Mouse (Mus musculus): Measurements from ENCODE around the gene Slc25a11.

The Slc25a11 gene

GRCm38 (mm10) chr11:70646691-70647650 lies at the start of gene Slc25a11, which contains the start of gene Rnf167:
Slc25a11 (minus strand) TSS chr11:70647479.
Rnf167 (plus strand) TSS chr11:70647235.
- peak; percentile 90 for DNase-seq (ENCODE audit: extremely low read depth, low read depth, low spot score)

DNA sequence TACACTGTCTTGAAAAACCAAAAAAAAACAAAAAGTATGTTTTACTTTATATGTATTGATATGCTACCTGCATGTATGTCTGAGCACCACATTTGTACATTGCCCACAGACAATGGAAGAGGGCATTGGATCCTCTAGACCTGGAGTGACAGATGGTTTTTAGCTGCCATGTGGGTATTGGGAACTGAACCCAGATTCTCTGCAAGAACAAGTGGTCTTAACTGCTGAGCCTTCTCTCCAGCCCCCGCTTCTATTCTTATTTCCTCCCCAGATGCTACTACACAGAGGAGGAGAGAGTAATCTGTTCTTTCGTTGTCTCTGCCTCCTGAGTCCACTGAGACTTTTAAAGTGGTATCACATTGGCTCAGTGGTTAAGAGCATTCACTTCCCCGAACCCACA lies 46.2 kb upstream of the Slc25a11 start:
- DNase-seq (ENCODE audit: extremely low read depth, low read depth, low spot score): no peak

DNA sequence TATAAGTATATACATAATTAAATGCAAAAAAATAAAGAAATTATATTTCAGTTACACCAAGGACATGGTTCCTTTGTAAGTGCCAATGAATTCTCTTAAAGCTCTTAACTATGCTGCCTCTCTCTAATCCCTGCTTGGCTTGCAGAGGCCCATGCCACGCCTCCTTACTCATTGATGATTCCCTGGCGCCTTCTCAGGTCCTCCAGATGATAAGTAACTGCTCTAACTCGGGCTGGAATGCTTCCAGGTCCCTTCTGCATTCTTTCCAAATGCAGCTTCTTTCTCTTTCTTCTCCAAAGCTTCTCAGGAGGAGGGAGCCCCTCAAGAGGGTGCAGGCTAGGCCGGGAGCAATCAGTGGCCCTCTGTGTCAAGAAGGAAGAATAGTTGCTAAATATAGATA lies 42.3 kb upstream of the Slc25a11 start:
- no peak for DNase-seq (ENCODE audit: extremely low read depth, low read depth, low spot score)

- DNase-seq (ENCODE audit: extremely low read depth, low read depth, low spot score): no peak
Observed at GRCm38 (mm10) chr11:70688372-70688771, 41.1 kb upstream of the Slc25a11 start.

DNA sequence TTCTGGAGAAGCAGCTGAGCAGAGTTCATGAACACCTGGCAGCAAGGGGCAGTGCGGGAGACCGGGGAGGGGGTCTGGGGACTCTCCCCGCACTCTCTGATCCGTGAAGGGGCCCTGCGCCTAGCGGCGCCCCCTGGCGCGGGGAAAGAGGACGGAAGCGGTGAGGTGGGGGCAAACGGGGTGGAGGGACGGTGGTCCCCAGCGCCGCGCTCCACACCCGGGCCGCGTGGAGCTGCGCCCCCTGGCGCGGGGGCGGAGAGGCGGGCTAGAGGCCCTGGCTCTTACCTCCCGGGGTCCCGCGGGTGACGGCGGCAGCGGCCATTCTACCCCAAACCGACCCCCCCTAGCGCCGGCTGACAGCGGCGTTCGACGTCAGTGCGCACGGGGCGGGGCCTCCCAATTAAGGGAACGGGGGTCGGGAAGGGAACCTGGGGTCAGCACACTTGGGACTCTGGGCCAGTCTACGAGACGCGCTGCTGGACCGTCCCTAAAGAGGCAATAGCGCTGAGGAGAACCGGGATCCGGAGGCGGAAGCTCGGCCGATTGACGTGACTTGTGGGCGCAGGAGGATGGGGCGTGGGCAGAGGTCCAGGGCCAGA lies 40.4 kb upstream of the Slc25a11 start, which contains the start of gene Camta2:
Gene Camta2 (minus strand): TSS at position 505 of the 599 bp plus-strand sequence.
- no peak for DNase-seq (ENCODE audit: extremely low read depth, low read depth, low spot score)

- no peak for DNase-seq (ENCODE audit: extremely low read depth, low read depth, low spot score)
Observed at GRCm38 (mm10) chr11:70686901-70687566, 39.8 kb upstream of the Slc25a11 start.

DNA sequence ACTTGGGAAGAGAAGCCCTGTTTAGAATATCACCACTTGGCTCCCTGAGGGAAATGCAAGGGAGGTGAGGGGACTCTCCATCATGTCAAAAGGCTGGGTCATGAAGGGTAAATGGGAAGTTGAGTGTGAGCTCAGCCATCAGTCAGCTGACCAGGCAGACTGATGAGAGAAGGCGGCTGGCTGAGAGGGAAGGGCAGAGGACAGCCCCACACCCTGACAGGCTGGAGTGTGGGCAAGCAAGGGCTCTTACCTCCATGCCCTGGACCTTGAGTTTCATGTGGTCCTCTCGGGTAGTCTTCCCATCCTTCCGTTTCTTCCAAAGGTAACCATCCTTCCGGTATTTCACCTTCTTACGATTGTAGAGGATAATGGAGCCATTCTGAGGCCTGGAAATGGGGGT lies 36.4 kb upstream of the Slc25a11 start:
- no peak for DNase-seq (ENCODE audit: extremely low read depth, low read depth, low spot score)

DNA sequence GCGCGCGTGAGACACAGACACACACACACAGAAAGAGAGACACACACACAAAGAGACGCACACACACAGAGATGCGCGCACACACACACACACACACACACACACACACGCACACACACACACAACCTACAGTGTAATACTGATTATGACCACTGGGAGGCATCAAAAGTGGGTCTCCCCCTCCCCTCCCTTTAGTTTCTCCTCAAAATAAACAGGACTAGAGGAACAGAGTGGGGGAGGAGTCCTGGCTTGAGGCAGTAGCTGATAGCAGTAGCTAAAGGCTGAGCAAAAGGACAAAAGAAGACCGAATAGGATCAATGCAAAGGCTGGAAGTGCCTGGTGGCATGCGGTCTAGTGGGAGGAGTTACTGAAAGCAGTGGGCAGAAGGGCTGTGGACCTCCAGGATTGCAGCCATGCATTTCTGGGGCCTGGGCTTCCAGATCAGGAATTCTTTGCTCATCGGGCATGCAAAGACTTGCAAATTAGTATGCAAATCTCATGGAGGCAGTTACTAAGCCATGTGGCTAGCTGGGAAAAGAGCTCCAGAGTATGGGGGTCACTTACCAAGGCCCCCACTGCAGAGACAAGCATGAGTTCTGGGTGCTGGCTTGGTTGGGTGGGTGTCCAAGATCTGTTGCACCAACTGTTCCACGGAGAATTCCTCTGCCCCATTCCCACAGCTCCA lies 34.8 kb upstream of the Slc25a11 start:
- DNase-seq (ENCODE audit: extremely low read depth, low read depth, low spot score): no peak

DNA sequence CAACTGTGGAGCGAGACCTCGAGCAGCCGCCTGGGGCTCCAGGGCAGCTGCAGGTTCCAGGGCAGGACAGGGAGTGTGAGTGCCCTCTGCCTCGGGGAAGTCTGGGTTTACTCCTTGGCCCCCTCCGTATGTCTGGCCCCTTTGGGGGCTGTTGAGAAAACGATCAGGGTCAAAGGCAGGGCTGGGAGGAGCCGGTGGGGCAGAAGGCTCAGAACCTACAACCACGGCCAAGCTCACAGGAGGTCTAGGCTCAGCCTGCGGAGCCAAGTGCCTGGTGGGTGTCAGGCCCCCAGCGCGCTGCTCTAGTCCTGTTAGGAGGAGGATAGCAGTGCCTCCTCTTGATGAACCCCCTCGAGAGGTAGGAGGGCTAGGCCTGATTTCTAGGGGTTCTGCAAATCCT lies 33.9 kb upstream of the Slc25a11 start:
- no peak for DNase-seq (ENCODE audit: extremely low read depth, low read depth, low spot score)

GRCm38 (mm10) chr11:70679894-70680293 lies 32.6 kb upstream of the Slc25a11 start:
- DNase-seq (ENCODE audit: extremely low read depth, low read depth, low spot score): no peak

GRCm38 (mm10) chr11:70679361-70679760 lies 32.1 kb upstream of the Slc25a11 start:
- no peak for DNase-seq (ENCODE audit: extremely low read depth, low read depth, low spot score)

- DNase-seq (ENCODE audit: extremely low read depth, low read depth, low spot score): no peak
Observed at GRCm38 (mm10) chr11:70678576-70678975, 31.3 kb upstream of the Slc25a11 start.

DNA sequence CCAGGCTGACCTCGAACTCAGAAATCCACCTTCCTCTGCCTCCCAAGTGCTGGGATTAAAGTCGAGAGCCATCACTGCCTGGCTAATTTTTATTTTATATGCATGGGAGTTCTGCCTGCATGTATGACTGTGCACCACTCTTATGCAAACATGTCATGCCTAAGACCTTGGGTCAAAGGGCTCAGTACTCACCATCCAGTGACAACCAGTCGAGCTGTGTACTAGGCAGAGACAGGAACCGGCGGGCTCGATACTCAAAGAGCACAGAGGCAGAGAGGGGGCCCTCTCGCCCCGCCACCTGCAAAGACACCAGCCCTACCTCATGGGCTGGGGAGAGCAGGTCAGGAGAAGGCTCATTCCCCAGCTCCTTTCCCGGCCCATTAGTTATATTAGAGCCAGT lies 30.8 kb upstream of the Slc25a11 start:
- no peak for DNase-seq (ENCODE audit: extremely low read depth, low read depth, low spot score)

DNA sequence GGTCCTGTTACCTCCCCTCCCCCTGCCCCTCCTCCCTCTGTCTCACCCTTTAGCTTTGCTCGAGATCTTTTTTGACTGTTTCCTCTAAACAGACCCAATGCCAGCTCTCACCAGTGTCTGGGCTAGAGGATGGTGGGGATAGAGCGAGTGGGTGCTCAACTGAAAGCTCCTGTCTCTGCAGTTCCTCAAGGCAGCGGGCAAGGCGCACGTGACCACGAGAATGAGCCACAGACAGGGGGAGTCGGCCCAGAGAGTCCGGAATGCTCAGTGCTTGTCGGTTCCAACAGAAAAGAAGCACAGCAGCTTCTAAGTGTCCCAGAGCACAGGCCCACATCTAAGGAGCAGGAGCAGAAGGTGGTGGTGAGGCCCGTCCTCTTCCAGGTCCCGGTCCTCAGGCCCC lies 27.2 kb upstream of the Slc25a11 start:
- DNase-seq (ENCODE audit: extremely low read depth, low read depth, low spot score): no peak

DNA sequence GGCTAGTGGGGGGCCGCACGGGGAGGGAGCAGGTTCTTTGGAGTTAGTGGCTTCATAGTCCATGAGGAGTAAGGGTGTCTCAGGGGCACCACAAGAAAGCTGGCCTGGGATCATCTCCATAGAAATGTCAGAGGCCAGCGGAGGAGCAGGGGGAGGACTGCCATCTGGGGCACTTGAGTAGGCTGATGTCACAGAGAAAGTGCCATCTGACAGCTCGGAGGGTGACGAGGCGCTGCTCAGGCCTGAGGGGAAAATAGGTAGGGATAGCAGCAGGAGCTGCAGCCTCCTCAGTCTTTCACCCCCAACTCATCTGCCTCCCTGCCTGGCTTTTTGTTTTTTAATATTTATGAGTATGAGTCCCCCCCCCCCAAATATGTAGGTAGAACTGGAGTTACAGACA lies 26.7 kb upstream of the Slc25a11 start:
- no peak for DNase-seq (ENCODE audit: extremely low read depth, low read depth, low spot score)

DNA sequence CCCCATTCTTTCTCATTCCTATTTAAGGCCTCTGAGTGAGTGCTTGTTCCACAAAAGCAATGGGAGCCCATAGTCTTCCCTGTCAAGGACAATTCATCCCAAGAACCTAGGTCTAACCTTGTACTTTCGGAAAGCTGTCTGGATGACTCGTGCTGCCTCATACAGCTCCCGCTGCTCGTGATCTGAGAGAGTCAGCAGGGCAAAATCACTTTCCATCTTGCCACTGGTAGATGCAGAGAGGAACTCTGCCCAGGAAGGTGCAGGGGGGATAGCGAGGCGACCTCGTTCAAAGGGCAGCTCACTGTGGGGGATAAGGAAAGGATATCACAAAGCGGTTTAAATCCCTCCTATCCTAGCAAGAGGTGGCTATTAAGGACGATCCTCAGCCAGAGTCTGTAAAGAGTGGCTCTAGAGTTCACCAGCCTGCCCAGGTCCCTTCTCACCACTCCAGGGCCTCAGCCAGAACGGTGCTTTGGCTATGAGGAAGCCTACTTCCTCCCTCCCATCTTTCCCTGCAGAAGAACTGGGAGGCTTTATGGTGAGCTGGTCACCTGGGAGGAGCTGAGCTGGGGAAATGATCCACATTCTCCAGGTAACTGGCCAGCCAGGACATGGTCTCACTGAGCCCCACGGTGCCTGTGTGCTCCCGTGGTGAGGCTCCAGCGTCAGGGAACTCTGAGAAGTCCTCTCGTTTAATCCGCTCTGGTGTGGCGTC lies 24.2 kb upstream of the Slc25a11 start:
- no peak for DNase-seq (ENCODE audit: extremely low read depth, low read depth, low spot score)

GRCm38 (mm10) chr11:70670483-70670882 lies 23.2 kb upstream of the Slc25a11 start:
- DNase-seq (ENCODE audit: extremely low read depth, low read depth, low spot score): no peak

- no peak for DNase-seq (ENCODE audit: extremely low read depth, low read depth, low spot score)
Observed at GRCm38 (mm10) chr11:70669582-70670345, 22.5 kb upstream of the Slc25a11 start.

- DNase-seq (ENCODE audit: extremely low read depth, low read depth, low spot score): peak; percentile 98
Observed at GRCm38 (mm10) chr11:70668771-70669505, 21.7 kb upstream of the Slc25a11 start, which contains the start of gene Spag7. Spag7 (minus strand) TSS chr11:70669416.

Data from fat pad, adult 2 months (tissue).